Mouse (Mus musculus): Measurements from ENCODE around the gene Lztr1.

Lztr1 gene

DNA sequence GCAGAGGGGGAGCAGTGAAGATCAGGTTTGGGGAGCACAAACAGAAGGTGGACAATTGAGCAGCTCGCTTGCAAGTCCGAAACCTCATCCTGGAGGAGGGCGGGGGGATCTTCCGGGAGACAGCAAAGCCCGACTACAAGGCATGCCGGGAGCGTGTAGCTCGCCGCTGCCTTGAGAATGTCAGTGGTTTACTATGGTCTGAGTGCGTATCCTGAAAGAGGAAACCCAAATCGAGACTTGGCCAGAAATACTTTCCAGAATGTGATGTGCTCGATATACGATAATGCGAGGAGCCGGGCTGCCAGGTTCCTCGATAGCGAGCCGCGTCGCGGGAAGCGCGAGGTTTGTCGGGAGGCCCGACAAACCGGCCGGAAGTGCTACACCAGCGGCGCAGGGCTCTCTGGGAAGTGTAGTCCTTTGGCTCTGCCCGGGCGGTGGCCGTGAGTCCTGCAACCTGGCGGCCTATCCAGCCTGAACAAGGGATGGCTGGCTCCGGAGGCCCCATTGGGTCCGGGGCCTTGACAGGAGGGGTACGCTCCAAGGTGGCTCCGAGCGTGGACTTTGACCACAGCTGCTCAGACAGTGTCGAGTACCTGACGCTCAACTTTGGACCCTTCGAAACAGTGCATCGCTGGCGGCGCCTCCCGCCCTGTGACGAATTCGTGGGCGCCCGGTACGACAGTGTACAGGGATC is at the start of gene Lztr1:
Gene Lztr1 (plus strand): TSS at position 143 of the 694 bp plus-strand sequence.
- DNase-seq (ENCODE audit: low spot score in 2 of 2) = peak; percentile 78 to 96

- no peak for DNase-seq (ENCODE audit: low spot score in 2 of 2)
Measured at GRCm38 (mm10) chr16:17460254-17460653, 48.2 kb upstream of the Lztr1 start.

DNA sequence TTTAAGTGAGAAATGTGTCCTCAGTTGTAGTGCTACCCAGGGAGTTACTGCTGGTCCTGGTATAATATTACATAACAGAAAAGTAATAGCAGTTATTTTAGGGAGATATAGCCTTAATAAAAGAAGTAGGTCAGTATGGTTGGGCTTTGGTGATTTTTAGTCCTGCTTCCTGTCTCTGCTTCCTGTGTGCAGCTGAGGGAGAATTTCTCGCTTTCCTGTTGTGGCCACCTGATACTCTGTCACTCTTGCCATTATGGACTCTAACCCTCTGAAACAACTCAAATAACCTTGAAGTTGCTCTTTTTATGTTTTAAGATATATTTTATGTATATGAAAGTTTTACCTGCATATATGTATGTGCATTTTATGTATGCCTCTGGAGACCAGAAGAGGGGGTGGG is 46.9 kb upstream of the Lztr1 start:
- no peak for DNase-seq (ENCODE audit: low spot score in 2 of 2)

- no peak for DNase-seq (ENCODE audit: low spot score in 2 of 2)
Measured at GRCm38 (mm10) chr16:17463184-17463583, 45.3 kb upstream of the Lztr1 start.

DNA sequence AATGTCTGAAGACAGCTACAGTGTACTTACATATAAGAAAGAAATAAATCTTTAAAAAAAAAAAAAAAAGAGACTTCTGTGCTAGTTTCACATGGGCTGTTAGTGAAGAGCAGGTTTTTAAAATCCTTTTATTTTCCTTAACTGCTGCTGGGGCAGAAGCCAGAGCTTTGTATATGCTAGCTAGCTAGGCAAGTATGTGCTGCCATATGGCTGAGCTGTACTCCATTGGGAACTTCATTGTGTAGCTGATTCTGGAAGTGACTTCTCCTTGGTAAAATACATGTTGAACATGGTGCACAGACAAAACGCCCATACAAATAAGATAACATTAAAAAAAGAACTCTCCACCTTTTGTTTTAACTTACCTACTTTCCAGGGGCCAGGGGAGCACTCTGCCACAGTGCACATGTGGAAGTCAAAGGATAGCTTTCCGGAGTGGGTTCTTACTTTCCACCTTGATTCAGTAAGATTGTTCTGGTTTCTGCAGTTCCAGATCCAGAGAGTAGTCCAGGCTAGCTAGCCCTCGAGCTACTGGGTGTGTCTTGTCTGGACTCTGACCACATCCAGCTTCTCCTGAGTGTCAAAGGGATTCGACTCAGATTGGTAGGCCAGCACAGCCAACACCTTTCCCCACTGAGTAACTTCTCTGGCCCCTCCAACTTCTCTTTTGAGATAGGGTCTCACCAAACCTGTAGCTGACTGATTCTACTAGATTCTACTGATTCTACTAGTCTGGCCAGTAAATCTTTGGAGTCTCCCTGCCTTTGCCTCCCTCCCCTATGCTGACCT is 41.4 kb upstream of the Lztr1 start:
- no peak for DNase-seq (ENCODE audit: low spot score in 2 of 2)

- no peak for DNase-seq (ENCODE audit: low spot score in 2 of 2)
Measured at GRCm38 (mm10) chr16:17472498-17472897, 36.0 kb upstream of the Lztr1 start.

DNA sequence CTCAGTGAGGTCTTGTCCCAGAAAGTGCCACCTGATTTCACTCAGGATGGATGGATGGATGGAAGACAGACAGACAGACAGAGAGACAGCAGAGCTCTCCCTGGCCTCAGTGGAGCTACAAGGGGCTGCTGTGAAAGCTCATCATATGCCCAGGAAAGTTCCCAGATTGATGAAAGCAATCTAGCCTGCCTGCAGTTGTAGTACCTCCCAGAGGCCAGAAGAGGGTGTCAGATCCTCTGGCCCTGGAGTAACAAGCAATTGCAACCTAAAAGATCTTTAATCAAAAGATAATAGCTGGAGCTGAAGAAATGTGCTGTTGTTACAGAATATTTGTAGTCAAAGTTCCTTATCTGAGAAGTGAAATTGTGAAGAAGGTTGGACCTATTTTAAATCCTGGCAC is 34.4 kb upstream of the Lztr1 start:
- DNase-seq (ENCODE audit: low spot score in 2 of 2) = no peak

DNA sequence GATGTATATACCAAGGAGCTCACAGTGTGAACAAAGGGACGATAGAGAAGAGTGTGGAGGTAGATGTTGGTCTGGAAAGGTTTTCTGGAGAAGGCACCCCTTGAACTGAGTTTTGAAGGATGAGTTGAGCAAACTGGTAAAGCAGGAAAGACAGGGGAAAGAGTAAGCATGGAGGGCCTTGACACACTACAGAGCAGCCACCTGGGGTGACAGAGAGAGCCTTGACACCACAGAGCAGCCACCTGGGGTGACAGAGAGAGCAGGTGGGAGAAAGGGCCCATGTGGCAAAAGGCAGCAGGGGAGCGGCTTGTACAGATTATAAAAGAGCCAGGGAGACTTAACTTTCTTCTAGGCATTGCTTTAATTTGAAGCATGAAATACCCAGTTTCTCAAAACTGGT is 33.7 kb upstream of the Lztr1 start:
- DNase-seq (ENCODE audit: low spot score in 2 of 2) = no peak

- no peak for DNase-seq (ENCODE audit: low spot score in 2 of 2)
Measured at GRCm38 (mm10) chr16:17475326-17475725, 33.2 kb upstream of the Lztr1 start.

- DNase-seq (ENCODE audit: low spot score in 2 of 2) = no peak
Measured at GRCm38 (mm10) chr16:17478331-17478943, 30.1 kb upstream of the Lztr1 start.

DNA sequence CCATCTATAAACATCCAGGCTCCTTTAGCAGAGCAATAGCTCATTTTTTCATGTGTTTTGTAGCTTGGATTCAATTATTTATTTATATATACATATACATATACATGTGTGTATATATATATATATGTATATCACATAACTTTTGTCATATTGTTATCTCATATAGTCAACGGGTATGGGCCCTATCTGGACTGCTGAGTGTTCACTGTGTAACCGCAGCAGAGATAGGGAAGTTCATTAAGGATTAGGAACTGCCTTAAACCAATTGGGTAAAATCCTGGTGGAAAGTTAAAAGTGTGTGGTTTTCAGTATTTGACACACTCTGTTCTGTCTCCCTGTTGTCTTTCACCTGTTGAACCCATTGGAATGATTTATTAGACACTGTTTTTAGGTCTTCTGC is 27.0 kb upstream of the Lztr1 start:
- DNase-seq (ENCODE audit: low spot score in 2 of 2) = no peak

- DNase-seq (ENCODE audit: low spot score in 2 of 2) = no peak
Measured at GRCm38 (mm10) chr16:17486505-17486904, 22.0 kb upstream of the Lztr1 start.

GRCm38 (mm10) chr16:17488478-17489468 is 19.7 kb upstream of the Lztr1 start:
- DNase-seq (ENCODE audit: low spot score in 2 of 2) = no peak

DNA sequence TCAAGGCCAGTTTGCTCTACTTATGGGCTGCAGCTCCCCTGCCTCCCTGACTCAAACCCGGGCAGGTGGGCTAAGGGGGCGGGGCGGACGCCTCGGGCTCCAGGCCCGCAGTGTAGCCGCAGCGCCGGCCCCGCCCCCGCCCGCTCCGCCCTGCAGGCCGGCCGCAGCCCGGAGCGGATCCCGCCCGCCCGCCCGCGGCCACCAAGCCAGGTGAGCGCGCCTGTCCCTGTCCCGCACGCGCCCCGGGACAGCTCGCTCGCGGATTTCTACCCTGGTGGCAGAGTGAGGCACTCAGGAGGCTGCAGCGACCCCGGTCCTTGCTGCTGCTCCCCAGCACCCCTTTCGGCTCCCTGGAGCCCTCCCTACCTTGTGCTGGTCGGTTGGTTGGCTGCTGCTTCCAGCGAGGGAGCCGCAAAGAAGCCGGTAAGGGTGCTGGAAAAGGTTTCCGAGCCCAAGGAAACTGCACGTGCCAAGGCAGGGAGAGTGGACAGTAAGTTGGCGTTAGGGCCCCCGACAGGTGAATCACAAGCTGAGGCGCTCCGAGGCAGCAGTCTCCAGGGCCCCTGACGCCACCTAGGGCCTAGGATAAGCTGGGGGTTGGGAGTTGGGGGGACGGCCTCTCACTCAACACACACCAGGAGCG is 18.9 kb upstream of the Lztr1 start, which contains the start of gene Aifm3:
Gene Aifm3 (plus strand): TSS at position 143 of the 643 bp plus-strand sequence.
- DNase-seq (ENCODE audit: low spot score in 2 of 2) = peak in 1 of 2 experiments; percentile 34

DNA sequence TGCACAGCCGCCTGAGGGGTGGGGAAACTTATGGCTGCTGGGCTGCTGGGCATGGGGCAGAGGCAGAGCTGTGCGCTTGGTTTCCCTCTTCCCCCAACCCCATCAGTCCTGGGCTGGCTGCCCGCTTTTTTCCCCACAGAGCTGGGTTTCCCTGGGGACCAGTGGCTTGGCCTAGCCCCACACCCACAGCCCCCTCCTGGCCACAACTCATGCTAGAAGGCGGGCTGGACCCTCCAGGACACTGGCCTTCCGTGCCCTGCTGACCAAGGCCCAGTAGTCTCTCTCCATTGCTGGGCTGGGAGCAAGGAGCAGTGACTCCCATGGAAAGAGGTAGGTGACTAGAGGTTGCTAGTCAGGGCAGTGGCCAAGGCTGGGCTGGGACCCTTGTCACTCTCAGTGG is 17.3 kb upstream of the Lztr1 start:
- no peak for DNase-seq (ENCODE audit: low spot score in 2 of 2)

- no peak for DNase-seq (ENCODE audit: low spot score in 2 of 2)
Measured at GRCm38 (mm10) chr16:17491896-17492561, 16.5 kb upstream of the Lztr1 start.

- DNase-seq (ENCODE audit: low spot score in 2 of 2) = no peak
Measured at GRCm38 (mm10) chr16:17496499-17497305, 11.8 kb upstream of the Lztr1 start.

DNA sequence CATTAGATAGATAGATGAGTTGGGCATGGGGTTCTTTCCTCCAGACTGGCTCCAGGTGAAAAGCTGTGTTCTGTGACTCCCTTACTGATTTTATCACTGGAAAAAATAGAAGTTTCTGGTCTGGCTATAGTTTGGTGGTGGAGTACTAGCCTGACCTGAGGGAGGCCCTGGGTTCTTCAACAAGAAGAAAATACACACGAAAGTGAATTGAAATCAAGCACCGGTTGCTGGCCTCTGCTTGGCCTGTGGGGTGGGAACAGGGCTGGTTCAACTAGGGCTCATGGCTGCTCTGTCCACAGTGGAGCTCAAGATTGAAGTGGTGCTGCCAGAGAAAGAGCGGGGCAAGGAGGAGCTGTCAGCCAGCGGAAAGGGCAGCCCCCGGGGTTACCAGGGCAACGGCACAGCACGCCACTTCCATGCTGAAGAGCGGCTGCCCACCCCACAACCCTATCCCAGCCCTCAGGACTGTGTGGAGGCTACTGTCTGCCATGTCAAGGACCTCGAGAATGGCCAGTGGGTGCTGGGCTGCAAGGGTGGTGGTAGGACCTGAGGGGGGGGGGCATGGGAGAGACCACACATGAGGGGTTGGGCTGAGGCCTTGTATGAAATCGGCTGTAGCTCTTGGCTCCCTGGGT is 9.1 kb upstream of the Lztr1 start:
- DNase-seq (ENCODE audit: low spot score in 2 of 2) = no peak

DNA sequence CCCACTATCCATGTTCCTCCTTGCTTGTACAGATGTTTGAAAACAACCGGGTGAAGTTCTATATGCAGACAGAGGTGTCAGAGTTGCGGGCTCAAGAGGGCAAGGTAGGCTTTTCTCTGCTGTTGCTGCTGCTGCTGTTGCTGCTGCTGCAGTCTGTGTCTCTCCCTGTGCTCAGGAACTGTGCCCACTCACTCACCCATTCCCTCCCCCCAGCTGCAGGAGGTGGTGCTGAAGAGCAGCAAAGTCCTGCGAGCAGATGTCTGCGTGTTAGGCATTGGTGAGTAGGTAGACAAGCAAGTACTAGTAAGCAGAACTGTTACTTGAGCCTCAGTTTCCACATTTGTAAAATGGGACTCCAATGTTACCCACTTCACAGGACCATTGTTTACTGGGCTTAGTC is 5.8 kb upstream of the Lztr1 start:
- no peak for DNase-seq (ENCODE audit: low spot score in 2 of 2)

Measured in urinary bladder, adult 18-20 months (tissue).